Mouse (Mus musculus) gonadal fat pad, adult 2 months (tissue): ENCODE data around the gene Nkx2-5. TPM values are rescaled to one million over a fixed set of nuclear protein-coding genes. Genes with fewer than 3 reads are reported as not detected.

Experiments used
- DNase-seq: peaks from one replicate; pipeline ENCODE4 v3.0.0-alpha.2; 2012; ENCODE audit warnings: low read depth
- polyA plus RNA-seq: library from polyadenylated mRNA; depleted of rRNA; stranded (reverse); fragments of >200 nt; gene quantifications from 2 replicates; pipeline ENCODE4 v1.2.3, GENCODE M21; 2012; rRNA removed

Gene Nkx2-5
- polyA plus RNA-seq, 1 experiment = not detected

DNA sequence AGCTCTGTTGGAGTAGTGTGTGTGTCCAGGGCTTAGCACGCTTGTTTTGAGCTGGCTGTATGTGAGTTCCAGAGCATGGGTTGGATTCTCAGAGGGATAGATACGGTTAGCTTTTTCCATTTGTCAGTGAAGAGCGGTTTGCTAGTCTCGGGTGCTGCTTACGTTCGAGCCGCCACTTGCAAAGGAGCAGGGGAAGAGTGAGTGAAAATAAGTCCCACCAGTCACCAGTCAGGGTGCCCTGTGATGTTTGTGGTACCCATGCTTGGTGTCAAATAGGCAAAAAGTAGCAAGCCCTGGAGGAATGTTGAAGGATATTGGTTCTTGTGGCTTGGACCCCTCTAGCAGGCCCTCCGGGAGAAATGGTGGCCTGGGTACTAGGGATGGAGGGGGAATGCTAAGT is 55.8 kb downstream of the Nkx2-5 start:
- no peak for DNase-seq

Other genes starting within 250 kb of the Nkx2-5 start
- gene Atp6v0e, start 181.8 kb downstream of the Nkx2-5 start, polyA plus RNA-seq = 451 and 590 TPM in 2 replicates
- 9.6 and 10.9 TPM in 2 replicates for gene Crebrf, start 129.4 kb downstream of the Nkx2-5 start, polyA plus RNA-seq
- gene Bnip1, start 63.9 kb downstream of the Nkx2-5 start, polyA plus RNA-seq = 20.6 and 24.3 TPM in 2 replicates
- 2.5 TPM in 2 replicates for gene Kifc5b, start 72.1 kb upstream of the Nkx2-5 start, polyA plus RNA-seq
- 44.1 and 46.2 TPM in 2 replicates for gene Phf1, start 88.0 kb upstream of the Nkx2-5 start, polyA plus RNA-seq
- 116 and 131 TPM in 2 replicates for gene Cuta, start 94.6 kb upstream of the Nkx2-5 start, polyA plus RNA-seq
- gene Syngap1, start 96.2 kb upstream of the Nkx2-5 start, polyA plus RNA-seq = 13.2 and 20.3 TPM in 2 replicates
- 10.0 and 12.0 TPM in 2 replicates for gene Zbtb9, start 128.2 kb upstream of the Nkx2-5 start, polyA plus RNA-seq
- gene Bak1, start 184.0 kb upstream of the Nkx2-5 start, polyA plus RNA-seq = 31.0 and 39.6 TPM in 2 replicates
- 10.6 and 15.3 TPM in 2 replicates for gene Itpr3, start 212.3 kb upstream of the Nkx2-5 start, polyA plus RNA-seq